Mouse (Mus musculus): ENCODE measurements around the gene Ugt1a1. TPM values are rescaled to one million over a fixed set of nuclear protein-coding genes. Genes with fewer than 3 reads are reported as not detected.

Ugt1a1 gene
- total and polyA plus RNA-seq, 3 experiments = not detected

DNA sequence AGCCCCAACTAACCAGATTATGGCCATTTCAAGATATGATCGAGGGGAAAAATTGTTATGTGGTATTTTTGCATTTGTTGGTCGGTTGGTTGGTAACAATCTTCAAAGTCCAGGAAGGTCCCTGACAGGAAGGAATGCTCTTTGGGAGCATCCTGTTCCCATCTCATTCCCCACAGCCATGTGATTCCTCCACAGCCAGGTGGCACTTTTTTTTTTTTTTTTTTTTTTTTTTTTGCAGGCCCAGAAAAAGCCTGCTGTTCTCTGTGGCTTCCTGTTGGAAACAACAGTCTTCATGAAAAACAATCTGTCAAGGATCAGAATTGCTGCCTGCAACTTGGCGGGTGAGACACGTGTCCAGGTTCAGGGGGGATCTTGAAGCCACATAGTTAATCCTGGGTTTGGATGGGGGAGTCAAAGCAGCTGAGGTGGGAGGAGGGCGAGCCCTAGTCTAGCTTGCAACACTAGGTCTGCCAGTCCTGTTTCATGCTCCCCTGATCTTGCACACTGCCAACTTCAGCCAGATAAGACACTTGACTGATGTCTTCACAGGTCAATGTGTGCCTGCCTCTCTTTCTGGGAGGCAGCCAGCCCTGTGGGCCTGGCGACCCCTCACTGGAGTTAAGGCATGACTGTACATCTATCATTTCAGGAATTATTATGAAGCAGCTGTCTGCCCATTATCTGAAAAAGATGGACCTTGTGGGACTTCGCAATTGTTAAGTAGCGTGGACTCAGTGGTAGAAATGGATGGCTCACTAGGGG is 47.3 kb downstream of the Ugt1a1 start:
- Histone ChIP-seq H3K9ac (ENCODE audit: low read depth, low read length) (no peak overlapping the region), H3K4me1 (ENCODE audit: control insufficient read depth, insufficient read depth, low read length) (peaks cover 3% of the 10 kb centered on the region), H3K79me2 (replicated peaks; ENCODE audit: control insufficient read depth, insufficient read depth, low read length) (no peaks in the 10 kb centered on the region), H3K4me3 (no peak overlapping the region), H3K27ac (no peak overlapping the region), H3K27me3 (ENCODE audit: control insufficient read depth, insufficient read depth, low read length) (no peaks in the 10 kb centered on the region), H3K36me3 (ENCODE audit: control insufficient read depth, insufficient read depth, low read length) (no peaks in the 10 kb centered on the region)
- no peak for TF ChIP-seq EP300 (IDR thresholded peaks at IDR 0.05; ENCODE audit: insufficient read depth, low read depth, low read length)
- TF ChIP-seq POLR2A (IDR thresholded peaks at IDR 0.05; ENCODE audit: insufficient read depth, low read depth, low read length) = no peak
- no peak for TF ChIP-seq CTCF (IDR thresholded peaks at IDR 0.05)
- intact Hi-C loops (cut with DNase I) = no loop called here
- peak; percentile 57 to 67 for DNase-seq
- 53% methylated on average over 8 of the region's 8 CpGs for WGBS

DNA sequence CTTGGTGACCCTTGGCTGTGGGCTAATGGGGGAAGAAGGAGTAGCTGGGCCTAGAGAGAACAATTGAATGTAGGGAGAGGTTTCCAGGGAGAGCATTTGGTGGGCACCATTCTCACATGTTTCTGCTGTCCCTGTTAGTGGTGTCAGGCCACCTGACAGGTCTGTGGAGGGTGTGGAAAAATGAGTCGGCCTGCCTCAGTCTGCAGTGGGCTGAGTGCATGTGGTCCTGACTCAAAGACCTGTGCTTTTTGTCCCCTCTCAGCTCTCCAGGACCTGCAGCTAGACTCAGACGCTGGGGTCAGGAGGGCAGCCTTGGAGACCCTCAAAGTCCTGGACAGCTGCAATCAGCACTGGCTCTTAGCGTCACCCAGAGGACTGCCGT is 47.9 kb downstream of the Ugt1a1 start:
- no peak overlapping the region for H3K9ac ChIP-seq (ENCODE audit: low read depth, low read length)
- H3K79me2 ChIP-seq (replicated peaks; ENCODE audit: control insufficient read depth, insufficient read depth, low read length) = no peaks in the 10 kb centered on the region
- intact Hi-C loops (cut with DNase I) = no loop called here
- H3K4me1 ChIP-seq (ENCODE audit: control insufficient read depth, insufficient read depth, low read length) = peaks cover 3% of the 10 kb centered on the region
- peak in 1 of 2 experiments; percentile 44 for DNase-seq
- H3K27me3 ChIP-seq (ENCODE audit: control insufficient read depth, insufficient read depth, low read length) = no peaks in the 10 kb centered on the region
- no peaks in the 10 kb centered on the region for H3K36me3 ChIP-seq (ENCODE audit: control insufficient read depth, insufficient read depth, low read length)
- no peak overlapping the region for H3K4me3 ChIP-seq
- WGBS = 73% methylated on average over 4 of the region's 4 CpGs
- no peak overlapping the region for H3K27ac ChIP-seq
- TF ChIP-seq POLR2A (IDR thresholded peaks at IDR 0.05; ENCODE audit: insufficient read depth, low read depth, low read length) = no peak
- no peak for TF ChIP-seq EP300 (IDR thresholded peaks at IDR 0.05; ENCODE audit: insufficient read depth, low read depth, low read length)
- no peak for TF ChIP-seq CTCF (IDR thresholded peaks at IDR 0.05)

DNA sequence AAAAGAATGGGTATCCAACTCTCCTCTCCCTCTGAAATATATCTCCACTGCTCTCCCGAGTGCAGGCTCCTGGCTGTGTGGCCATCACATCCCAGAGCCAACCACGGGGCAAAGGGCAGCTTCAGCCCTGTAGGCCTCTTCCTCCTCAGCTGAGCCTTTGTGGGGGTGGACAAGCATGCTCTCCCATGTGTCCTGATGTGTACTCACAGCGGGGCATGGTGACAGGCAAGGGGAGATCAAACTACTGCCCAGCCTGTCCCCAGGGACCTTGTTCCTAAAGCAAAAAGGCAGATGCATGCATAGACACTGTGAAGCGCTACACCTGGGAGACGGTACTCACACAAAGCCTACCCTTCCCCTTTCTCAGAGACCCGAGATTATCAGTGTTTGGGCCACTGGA is 48.4 kb downstream of the Ugt1a1 start:
- DNase-seq = peak in 1 of 2 experiments; percentile 60
- 66% methylated on average over 6 of the region's 6 CpGs for WGBS
- H3K79me2 ChIP-seq (replicated peaks; ENCODE audit: control insufficient read depth, insufficient read depth, low read length) = no peaks in the 10 kb centered on the region
- no peaks in the 10 kb centered on the region for H3K36me3 ChIP-seq (ENCODE audit: control insufficient read depth, insufficient read depth, low read length)
- intact Hi-C loops (cut with DNase I) = no loop called here
- H3K4me1 ChIP-seq (ENCODE audit: control insufficient read depth, insufficient read depth, low read length) = peaks cover 3% of the 10 kb centered on the region
- no peaks in the 10 kb centered on the region for H3K27me3 ChIP-seq (ENCODE audit: control insufficient read depth, insufficient read depth, low read length)
- no peak overlapping the region for H3K4me3 ChIP-seq
- no peak overlapping the region for H3K27ac ChIP-seq
- TF ChIP-seq CTCF (IDR thresholded peaks at IDR 0.05) (no peak), EP300 (IDR thresholded peaks at IDR 0.05; ENCODE audit: insufficient read depth, low read depth, low read length) (no peak), POLR2A (IDR thresholded peaks at IDR 0.05; ENCODE audit: insufficient read depth, low read depth, low read length) (no peak)
- H3K9ac ChIP-seq (ENCODE audit: low read depth, low read length) = no peak overlapping the region

DNA sequence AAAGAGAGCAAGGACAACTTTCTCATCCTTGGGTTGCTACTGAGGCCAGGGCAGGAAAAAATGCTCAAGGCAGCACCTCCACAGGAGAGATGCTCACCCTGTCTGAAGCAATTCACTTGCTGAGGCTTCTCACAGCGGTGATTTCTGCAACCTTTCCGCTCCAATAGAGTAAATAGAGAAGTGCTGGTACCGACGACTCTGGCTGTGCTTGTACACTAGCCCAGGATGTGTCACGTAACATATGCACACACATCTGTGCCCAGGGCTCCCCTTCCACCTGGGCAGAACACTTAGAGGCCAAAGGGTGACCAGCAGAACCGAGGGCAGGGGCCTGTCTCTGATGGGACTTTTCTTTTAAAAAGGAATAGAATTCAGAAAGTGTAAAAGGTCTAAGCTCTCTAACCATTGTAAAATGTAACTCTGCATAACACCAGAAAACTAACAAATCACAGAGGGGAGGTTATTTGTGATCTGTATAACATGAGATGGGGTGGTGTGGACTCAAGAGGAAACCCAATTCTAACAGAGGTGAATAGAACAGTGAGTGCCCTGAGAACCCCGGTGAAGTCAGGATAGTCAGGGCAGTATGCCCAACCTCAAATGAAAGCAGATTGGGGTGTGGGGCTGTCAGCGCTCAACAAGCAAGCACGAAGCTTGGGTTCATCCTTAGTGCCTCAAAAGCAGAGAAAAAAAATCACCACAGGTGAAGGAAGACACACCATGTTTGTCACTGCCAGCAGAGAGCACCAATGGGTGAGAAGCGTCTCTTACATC is 49.0 kb downstream of the Ugt1a1 start:
- 83% methylated on average over 10 of the region's 10 CpGs for WGBS
- Histone ChIP-seq H3K79me2 (replicated peaks; ENCODE audit: control insufficient read depth, insufficient read depth, low read length) (no peaks in the 10 kb centered on the region), H3K36me3 (ENCODE audit: control insufficient read depth, insufficient read depth, low read length) (no peaks in the 10 kb centered on the region), H3K4me1 (ENCODE audit: control insufficient read depth, insufficient read depth, low read length) (peaks cover 3% of the 10 kb centered on the region), H3K9ac (ENCODE audit: low read depth, low read length) (no peak overlapping the region), H3K27ac (no peak overlapping the region), H3K27me3 (ENCODE audit: control insufficient read depth, insufficient read depth, low read length) (no peaks in the 10 kb centered on the region), H3K4me3 (no peak overlapping the region)
- TF ChIP-seq POLR2A (IDR thresholded peaks at IDR 0.05; ENCODE audit: insufficient read depth, low read depth, low read length) = no peak
- no peak for TF ChIP-seq CTCF (IDR thresholded peaks at IDR 0.05)
- no peak for TF ChIP-seq EP300 (IDR thresholded peaks at IDR 0.05; ENCODE audit: insufficient read depth, low read depth, low read length)
- intact Hi-C loops (cut with DNase I) = no loop called here
- DNase-seq = peak in 1 of 2 experiments; percentile 29

DNA sequence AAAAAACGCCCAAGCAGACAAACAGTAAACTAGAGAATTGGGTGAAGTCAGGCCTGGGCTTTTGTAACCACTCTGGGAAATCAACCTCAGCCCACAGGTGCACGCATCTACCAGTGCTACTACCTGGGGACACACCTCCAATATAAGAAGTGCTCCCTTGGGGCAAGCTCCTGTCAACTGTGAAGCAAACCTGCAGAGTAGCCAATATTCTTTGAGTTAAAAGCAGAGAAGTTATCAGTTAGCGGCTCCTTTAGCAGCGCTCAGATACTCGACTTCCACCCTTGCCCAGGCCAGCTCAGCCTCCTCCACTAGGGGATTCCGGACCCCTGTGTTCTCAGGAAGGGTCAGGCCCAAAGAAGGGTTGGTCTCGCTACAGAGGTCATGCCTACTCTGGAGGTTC is 49.9 kb downstream of the Ugt1a1 start:
- Histone ChIP-seq H3K79me2 (replicated peaks; ENCODE audit: control insufficient read depth, insufficient read depth, low read length) (no peaks in the 10 kb centered on the region), H3K36me3 (ENCODE audit: control insufficient read depth, insufficient read depth, low read length) (no peaks in the 10 kb centered on the region), H3K4me3 (no peak overlapping the region), H3K9ac (ENCODE audit: low read depth, low read length) (no peak overlapping the region), H3K27me3 (ENCODE audit: control insufficient read depth, insufficient read depth, low read length) (no peaks in the 10 kb centered on the region), H3K4me1 (ENCODE audit: control insufficient read depth, insufficient read depth, low read length) (peaks cover 3% of the 10 kb centered on the region), H3K27ac (no peak overlapping the region)
- no peak for DNase-seq
- no peak for TF ChIP-seq POLR2A (IDR thresholded peaks at IDR 0.05; ENCODE audit: insufficient read depth, low read depth, low read length)
- TF ChIP-seq EP300 (IDR thresholded peaks at IDR 0.05; ENCODE audit: insufficient read depth, low read depth, low read length) = no peak
- intact Hi-C loops (cut with DNase I) = no loop called here
- WGBS = 83% methylated on average over 7 of the region's 7 CpGs

DNA sequence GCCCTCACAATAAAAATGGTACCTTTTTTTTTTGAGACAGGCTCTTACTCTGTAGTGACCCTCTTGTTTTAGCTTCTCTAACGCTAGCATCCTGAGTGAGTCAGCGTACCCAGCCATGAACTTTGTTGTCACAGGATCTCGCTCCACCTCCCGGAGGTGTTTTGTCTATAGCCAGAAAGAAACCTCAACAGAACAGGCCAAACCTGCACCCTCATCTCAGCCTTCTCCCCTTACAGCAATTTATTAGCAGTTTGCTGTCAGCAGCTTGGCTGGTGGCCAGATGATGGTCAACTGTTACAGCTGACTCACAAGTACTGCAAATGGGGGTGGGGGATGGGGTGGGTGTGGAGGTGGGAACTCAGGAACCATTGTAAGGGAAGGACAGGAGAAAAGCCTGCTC is 50.5 kb downstream of the Ugt1a1 start:
- 75% methylated on average over 4 of the region's 4 CpGs for WGBS
- H3K27ac ChIP-seq = no peak overlapping the region
- intact Hi-C loops (cut with DNase I) = no loop called here
- no peaks in the 10 kb centered on the region for H3K27me3 ChIP-seq (ENCODE audit: control insufficient read depth, insufficient read depth, low read length)
- H3K4me1 ChIP-seq (ENCODE audit: control insufficient read depth, insufficient read depth, low read length) = peaks cover 3% of the 10 kb centered on the region
- peak in 1 of 2 experiments; percentile 40 for DNase-seq
- H3K4me3 ChIP-seq = no peak overlapping the region
- TF ChIP-seq CTCF (IDR thresholded peaks at IDR 0.05) (no peak), POLR2A (IDR thresholded peaks at IDR 0.05; ENCODE audit: insufficient read depth, low read depth, low read length) (no peak), EP300 (IDR thresholded peaks at IDR 0.05; ENCODE audit: insufficient read depth, low read depth, low read length) (no peak)
- no peaks in the 10 kb centered on the region for H3K36me3 ChIP-seq (ENCODE audit: control insufficient read depth, insufficient read depth, low read length)
- no peaks in the 10 kb centered on the region for H3K79me2 ChIP-seq (replicated peaks; ENCODE audit: control insufficient read depth, insufficient read depth, low read length)
- no peak overlapping the region for H3K9ac ChIP-seq (ENCODE audit: low read depth, low read length)

Data from heart, adult 2 months (tissue).